Mouse (Mus musculus): ENCODE measurements around the gene Tbkbp1. TPM values are rescaled to one million over a fixed set of nuclear protein-coding genes. Genes with fewer than 3 reads are reported as not detected.

Tbkbp1 gene
- total RNA-seq, 1 experiment from 2014 or later: 2.5 TPM

DNA sequence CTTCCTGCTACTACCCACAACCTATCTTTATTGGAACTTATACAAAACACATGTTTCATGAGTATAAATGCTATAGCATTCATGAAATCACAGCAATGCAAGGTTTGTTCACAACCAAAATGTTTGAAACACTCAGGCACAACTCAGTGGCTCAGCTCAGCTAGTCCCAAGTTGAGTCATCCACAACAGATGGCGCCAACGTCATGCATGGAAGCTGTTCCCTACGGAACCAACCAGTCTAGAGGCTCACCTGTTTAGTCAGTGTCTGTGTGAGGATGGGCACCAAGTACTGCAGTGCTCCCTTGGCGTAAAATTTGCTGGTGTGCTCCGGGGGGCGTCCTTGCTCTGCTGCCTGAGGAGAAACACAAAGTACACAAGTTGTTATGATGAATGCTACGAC lies 24.2 kb upstream of the Tbkbp1 start:
- no peak for ATAC-seq (replicated peaks; ENCODE audit: low read depth, poor library complexity, severe bottlenecking)

- no peak for ATAC-seq (replicated peaks; ENCODE audit: low read depth, poor library complexity, severe bottlenecking)
Observed at GRCm38 (mm10) chr11:97160341-97160740, 9.0 kb upstream of the Tbkbp1 start.

DNA sequence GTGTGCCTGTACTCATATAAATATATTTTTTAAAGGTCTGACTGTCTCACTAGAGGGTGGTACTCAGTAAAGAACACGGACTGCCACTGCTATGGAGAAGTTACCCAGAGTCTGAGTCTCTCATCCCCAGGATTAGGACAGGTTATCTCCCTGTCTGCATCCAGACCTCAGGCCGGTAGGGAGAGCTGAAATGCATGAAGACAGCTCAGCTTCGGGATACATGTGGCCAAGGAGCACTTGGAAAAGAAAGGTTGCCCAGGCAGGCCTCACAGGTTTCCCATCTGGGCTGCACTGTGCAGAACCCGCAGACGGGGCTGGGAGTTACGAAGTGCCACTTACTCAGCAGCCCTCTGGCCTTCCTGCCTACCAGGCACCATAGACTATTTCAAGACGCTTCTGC lies 5.7 kb upstream of the Tbkbp1 start:
- no peak for ATAC-seq (replicated peaks; ENCODE audit: low read depth, poor library complexity, severe bottlenecking)

DNA sequence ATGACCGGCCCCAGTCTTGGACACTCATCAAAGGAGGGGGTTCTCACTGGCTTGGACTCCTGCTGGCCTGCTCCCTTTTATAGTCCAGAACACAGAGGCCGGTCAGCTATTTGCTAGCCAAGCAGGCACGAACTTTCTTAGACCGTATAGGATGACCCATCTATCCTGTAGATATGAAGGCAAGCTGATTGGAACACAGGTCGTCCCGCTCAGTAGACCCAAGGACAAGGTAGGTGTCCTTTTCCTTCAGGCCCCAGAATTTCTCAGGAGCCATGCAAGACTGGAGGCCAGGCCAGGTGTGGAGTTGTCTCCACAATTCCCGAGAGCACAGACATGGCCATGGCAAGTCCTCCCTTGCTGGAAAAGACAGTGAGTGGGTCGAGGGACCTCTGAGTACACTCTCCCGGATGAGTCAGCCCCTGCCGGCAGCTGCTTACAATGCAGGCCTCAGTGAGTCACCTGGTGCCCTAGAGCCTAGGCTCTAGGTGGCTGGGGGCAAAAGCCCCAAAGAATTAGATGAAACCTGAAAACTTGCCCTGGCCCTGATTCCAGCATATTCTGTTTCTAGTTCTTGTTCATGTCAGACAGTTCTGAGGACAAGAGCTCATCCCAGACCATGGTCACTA lies 1.5 kb upstream of the Tbkbp1 start:
- no peak for ATAC-seq (replicated peaks; ENCODE audit: low read depth, poor library complexity, severe bottlenecking)

DNA sequence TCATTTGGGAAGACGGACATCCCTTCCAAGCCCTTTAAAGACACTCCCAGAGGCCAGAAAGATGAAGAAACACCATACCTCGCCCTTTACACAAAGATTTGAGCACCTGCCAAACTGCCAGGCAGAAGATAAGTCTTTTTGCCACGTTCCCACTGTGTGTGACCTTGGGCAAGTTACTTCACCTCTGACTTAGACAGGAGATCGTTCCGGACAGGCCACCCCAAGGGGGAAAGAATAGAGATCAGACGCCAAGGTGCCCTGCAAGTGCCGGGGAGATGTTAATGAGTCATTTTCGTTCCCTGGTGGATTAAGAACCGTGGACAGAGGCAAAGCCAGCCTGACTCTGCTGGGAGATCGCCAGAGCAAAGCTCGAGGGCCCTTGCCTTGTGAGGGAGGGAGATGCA lies 730 bp upstream of the Tbkbp1 start:
- ATAC-seq (replicated peaks; ENCODE audit: low read depth, poor library complexity, severe bottlenecking): no peak

DNA sequence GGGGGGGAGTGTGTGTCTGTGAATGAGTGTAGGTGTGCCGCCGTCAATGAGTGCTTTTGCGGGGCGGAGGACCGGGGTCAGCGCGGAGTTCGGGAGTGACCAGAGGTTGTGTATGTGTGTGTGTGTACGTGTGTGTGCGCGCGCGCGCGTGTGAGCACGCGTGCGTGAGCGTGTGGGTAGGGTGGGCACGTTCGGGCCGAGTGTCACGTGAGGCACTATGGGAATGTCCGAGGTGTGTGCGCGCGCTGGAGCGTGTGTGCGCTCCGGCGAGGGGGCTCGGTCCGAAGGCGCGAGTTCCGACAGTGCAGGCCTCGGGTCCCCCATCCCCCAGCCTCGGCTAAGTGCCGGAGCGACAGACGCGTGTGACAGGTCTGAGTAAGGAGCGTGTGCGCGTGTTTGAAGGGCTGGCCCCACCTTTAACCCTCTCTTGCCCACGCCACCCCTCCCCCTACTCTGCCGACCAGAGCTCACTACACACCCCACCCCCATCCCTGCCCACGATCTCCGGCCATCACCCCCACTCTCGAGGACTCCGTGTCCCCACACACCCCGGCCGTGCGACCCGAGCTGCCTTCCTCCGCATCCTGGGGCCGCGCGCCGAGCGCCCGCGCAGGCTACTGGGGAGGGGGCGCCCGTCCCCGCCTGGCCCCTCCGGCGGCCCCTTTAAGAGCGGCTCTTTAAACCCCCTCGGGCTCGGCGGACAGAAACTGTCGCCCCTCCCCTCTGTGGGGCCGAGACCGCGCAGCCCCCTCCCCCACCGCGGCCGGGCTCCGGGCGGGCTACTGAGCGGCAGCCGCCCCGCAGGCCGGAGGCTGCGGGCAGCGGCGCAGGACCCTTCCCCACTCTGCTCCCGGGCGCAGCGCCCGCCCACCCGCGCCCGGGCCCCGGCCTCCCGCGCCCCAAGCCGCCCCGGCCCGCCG lies 624 bp downstream of the Tbkbp1 start:
- ATAC-seq (replicated peaks; ENCODE audit: low read depth, poor library complexity, severe bottlenecking): peak; percentile 6; the same call in 1 of the 2 replicates

GRCm38 (mm10) chr11:97149995-97150410 lies 1.3 kb downstream of the Tbkbp1 start:
- ATAC-seq (replicated peaks; ENCODE audit: low read depth, poor library complexity, severe bottlenecking): peak; percentile 62

- no peak for ATAC-seq (replicated peaks; ENCODE audit: low read depth, poor library complexity, severe bottlenecking)
Observed at GRCm38 (mm10) chr11:97149026-97149425, 2.3 kb downstream of the Tbkbp1 start.

GRCm38 (mm10) chr11:97148591-97148990 lies 2.7 kb downstream of the Tbkbp1 start:
- ATAC-seq (replicated peaks; ENCODE audit: low read depth, poor library complexity, severe bottlenecking): no peak

GRCm38 (mm10) chr11:97147333-97147732 lies 4.0 kb downstream of the Tbkbp1 start:
- no peak for ATAC-seq (replicated peaks; ENCODE audit: low read depth, poor library complexity, severe bottlenecking)

DNA sequence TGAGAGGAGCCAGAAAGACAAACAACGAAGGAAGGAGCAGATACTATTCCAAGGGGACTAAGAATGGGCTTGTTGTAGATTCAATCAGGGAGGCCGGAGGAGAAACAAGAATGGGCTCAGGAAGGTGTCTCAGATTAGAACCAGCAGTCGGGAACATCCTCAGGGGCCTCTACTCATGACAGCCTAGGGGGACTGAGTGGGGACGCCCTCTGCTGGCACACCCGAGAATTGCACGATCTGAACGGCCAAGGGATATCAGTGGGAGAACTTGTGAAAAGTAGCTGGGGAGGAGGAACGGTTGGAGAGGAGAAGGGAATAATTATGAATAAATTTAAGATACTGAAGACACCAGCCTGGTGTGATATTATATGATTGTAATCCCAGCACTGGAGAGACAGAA lies 4.6 kb downstream of the Tbkbp1 start:
- peak; percentile 34; the same call in 1 of the 2 replicates for ATAC-seq (replicated peaks; ENCODE audit: low read depth, poor library complexity, severe bottlenecking)

GRCm38 (mm10) chr11:97145951-97146350 lies 5.3 kb downstream of the Tbkbp1 start:
- no peak for ATAC-seq (replicated peaks; ENCODE audit: low read depth, poor library complexity, severe bottlenecking)

- no peak for ATAC-seq (replicated peaks; ENCODE audit: low read depth, poor library complexity, severe bottlenecking)
Observed at GRCm38 (mm10) chr11:97145320-97145719, 6.0 kb downstream of the Tbkbp1 start.

- 0 out of 2 replicates have a peak, but pooled peaks have one; percentile 9 for ATAC-seq (replicated peaks; ENCODE audit: low read depth, poor library complexity, severe bottlenecking)
Observed at GRCm38 (mm10) chr11:97143196-97143900, 7.9 kb downstream of the Tbkbp1 start.

DNA sequence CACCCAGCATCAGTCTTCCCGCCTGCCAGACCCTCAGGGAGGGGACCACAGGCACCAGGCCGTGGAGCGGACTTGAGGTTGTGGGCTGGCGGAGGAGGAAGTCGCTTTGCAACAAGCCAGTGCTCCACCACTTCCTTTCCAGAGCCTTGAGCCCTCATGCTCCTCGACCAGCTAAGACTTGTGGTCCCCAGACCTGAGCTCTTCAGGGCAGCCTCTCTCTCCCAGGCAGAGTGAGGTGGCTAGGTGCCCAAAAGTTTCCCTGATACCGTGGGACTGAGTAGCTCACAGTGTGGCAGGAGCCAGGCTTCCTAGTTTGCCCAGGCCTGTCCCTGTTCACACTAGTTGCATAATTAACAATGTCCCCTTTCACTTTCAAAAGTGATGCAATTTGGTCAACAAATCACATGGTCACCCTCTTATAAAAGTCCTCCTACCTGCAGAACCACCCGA lies 9.1 kb downstream of the Tbkbp1 start:
- ATAC-seq (replicated peaks; ENCODE audit: low read depth, poor library complexity, severe bottlenecking): peak; percentile 78

- no peak for ATAC-seq (replicated peaks; ENCODE audit: low read depth, poor library complexity, severe bottlenecking)
Observed at GRCm38 (mm10) chr11:97140811-97141210, 10.5 kb downstream of the Tbkbp1 start.

DNA sequence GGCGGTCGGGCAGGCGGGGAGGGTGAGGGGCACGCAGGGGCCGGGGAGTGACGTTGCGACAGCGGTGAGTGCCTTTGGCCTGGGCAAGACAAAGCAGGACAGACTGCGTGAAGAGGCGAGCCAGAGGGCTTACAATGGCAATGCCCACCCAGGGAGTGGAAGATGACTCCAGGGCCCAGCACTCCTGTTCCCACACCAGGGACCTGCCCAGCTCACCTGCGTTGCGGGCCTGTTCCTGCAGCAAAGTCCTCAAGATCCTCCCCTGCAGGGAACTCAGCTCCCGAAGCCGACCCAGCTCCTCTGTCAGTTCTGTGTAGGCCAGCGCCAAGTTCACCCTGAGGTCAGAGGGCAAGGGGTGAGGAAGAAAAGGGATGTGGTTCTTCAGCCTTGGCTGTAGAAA lies 12.0 kb downstream of the Tbkbp1 start:
- ATAC-seq (replicated peaks; ENCODE audit: low read depth, poor library complexity, severe bottlenecking): no peak

DNA sequence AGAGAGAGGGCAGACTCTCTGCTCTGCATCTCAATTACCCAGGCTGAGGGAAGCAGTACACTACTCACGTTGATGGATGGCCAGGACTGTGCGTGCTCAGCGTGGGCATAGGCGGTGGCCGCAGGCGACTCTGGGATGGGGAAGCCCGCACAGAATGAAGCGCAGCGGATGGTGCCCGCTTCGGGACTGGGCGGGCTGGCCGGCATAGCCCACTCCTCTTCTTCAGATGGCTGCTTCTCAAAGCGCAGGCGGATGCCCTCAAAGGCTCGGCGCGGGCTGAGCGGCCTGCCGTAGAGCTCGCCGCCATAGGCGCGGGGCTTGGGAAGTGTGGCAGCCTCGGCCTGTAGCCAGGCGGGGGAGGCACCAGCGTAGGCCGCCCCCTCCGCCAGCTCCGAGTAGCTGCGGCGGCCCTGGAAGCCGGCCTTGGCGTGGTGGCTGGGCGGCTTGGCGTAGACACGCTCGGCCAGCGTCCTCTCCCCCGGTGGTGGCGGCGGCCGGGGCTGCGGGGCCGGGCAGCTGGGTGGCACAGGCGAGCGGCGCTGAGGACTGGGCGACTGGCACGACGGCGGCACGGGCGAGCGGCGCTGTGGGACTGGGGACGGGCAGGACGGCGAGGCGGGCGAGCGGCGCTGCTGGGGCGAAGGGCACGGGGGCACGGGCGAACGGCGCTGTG lies 12.6 kb downstream of the Tbkbp1 start:
- no peak for ATAC-seq (replicated peaks; ENCODE audit: low read depth, poor library complexity, severe bottlenecking)

DNA sequence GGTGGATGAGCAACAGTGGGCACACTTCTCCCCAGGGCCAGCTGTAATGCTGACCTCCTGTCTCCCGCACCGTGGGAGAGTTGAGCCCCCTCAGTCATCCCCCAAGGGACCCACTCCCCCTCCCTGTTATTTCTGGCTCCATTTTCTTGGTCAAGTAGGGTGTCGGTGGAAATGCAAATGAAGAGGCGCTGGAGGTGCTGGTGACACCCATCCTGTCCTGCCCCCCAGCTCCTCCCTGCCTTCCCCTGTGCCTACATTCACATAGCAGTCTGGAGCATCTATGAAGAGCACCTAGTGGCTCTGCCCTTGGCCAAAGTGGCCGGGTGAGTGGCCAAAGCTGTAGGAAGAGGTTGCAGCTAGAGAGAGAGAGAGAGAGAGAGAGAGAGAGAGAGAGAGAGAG lies 18.0 kb downstream of the Tbkbp1 start:
- no peak for ATAC-seq (replicated peaks; ENCODE audit: low read depth, poor library complexity, severe bottlenecking)

- no peak for ATAC-seq (replicated peaks; ENCODE audit: low read depth, poor library complexity, severe bottlenecking)
Observed at GRCm38 (mm10) chr11:97132185-97132584, 19.1 kb downstream of the Tbkbp1 start.

Measured in common myeloid progenitor, adult 5-6 weeks (primary cell).